Mouse (Mus musculus): ENCODE measurements around the gene Cib1. TPM values are rescaled to one million over a fixed set of nuclear protein-coding genes. Genes with fewer than 3 reads are reported as not detected.

Gene Cib1
- polyA plus RNA-seq, 1 experiment from 2014 or later = 69.4 TPM

DNA sequence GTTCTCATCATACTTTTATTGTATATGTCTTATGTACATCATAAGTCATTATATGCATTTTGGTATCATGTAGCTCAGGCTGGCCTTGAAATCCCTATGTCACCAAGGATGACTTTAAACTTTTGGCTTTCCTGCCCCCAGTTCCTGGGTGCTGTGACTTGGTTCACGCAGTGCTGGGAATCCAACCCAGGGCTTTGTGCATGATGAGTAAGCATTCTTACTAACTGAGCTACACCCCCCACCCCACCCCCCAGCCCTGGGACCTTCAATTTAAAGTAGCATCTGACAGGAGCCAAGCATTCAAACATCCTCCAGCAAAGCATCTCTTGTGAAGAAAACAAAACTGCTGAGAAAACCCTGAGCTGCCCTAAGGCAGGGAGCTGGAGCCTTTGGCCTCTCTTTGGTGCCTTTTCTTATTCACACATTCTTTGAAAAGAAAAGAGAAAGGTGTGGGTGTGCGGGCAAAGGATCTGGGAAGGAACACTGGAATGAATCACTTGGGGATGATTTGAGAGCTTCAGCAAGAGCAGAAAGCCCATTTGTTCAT lies 44.0 kb downstream of the Cib1 start:
- Histone ChIP-seq H3K27ac (0 out of 2 replicates have a peak overlapping the region, but pooled peaks have one; percentile 1), H3K4me2 (no peak overlapping the region), H3K4me1 (peaks cover 47% of the 10 kb centered on the region), H3K9ac (no peak overlapping the region), H3K9me3 (no peaks in the 10 kb centered on the region), H3K27me3 (no peaks in the 10 kb centered on the region), H3K36me3 (no peaks in the 10 kb centered on the region), H3K4me3 (no peak overlapping the region)
- WGBS = 72% methylated on average over 2 of the region's 2 CpGs
- ATAC-seq (ENCODE audit: insufficient number of reproducible peaks, low FRiP score, low TSS enrichment, low read depth) = no peak

- no peaks in the 10 kb centered on the region for H3K9me3 ChIP-seq
- peak overlapping the region; percentile 85 for H3K4me2 ChIP-seq
- H3K36me3 ChIP-seq = no peaks in the 10 kb centered on the region
- WGBS = 80% methylated on average over 12 of the region's 12 CpGs
- no peak for ATAC-seq (ENCODE audit: insufficient number of reproducible peaks, low FRiP score, low TSS enrichment, low read depth)
- H3K27me3 ChIP-seq = no peaks in the 10 kb centered on the region
- H3K4me3 ChIP-seq = peak overlapping the region; percentile 50
- H3K27ac ChIP-seq = no peak overlapping the region
- H3K9ac ChIP-seq = no peak overlapping the region
- H3K4me1 ChIP-seq = peaks cover 42% of the 10 kb centered on the region
Measured at GRCm38 (mm10) chr7:80187501-80187900, 45.1 kb downstream of the Cib1 start.

DNA sequence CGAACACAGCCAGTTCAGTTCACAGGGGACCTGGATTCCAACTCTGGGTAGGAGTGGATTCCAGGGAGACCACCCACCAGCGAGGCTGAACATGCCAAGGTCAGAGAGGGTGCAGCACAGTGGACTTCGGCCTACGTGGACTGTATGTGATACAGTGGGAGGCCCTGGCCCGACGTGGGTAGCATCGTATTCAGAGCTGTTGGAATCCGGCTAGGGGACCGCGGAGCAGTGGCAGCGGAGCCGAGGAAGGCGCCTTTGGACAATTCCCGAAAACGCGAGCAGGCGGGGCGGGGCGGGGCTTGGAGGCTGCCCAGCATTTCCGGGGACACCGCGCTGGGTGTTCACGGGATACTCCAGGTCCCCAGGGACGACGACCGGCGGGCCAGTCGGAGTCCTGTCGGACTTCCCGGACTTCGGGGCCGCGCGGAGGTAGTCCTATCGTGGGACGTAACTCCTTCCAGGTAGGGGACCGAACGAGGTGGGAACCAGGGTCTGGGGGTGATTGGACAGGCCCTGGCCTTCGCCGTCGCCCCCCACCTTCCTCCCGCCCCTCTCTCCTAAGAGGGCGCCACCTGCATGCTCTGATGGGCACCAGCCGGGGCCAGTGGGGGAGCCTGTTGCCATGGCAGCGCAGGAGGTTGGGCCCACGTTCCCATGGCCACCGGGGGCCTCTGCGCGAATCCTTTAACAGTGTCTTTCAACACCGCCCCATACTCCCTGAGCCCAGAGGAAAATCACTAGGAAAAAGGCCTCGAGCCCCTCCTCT lies 45.9 kb downstream of the Cib1 start, which contains the start of gene Sema4b:
TSS of gene Sema4b (plus strand) at position 311 of the 766 bp plus-strand sequence.
- peak within 1 kb of the TSS; percentile 50 for H3K4me3 ChIP-seq
- peak; percentile 62 for ATAC-seq (ENCODE audit: insufficient number of reproducible peaks, low FRiP score, low TSS enrichment, low read depth)
- 1% methylated on average over 49 of the region's 51 CpGs for WGBS
- peak within 1 kb of the TSS; percentile 14; the same call in 1 of the 2 replicates for H3K27ac ChIP-seq
- H3K4me1 ChIP-seq = peaks cover 34% of the 10 kb centered on the region
- peak within 1 kb of the TSS; percentile 85 for H3K4me2 ChIP-seq
- H3K36me3 ChIP-seq = no peaks in the 10 kb centered on the region
- peak within 1 kb of the TSS; percentile 24 for H3K9ac ChIP-seq
- H3K9me3 ChIP-seq = no peaks in the 10 kb centered on the region
- H3K27me3 ChIP-seq = no peaks in the 10 kb centered on the region

DNA sequence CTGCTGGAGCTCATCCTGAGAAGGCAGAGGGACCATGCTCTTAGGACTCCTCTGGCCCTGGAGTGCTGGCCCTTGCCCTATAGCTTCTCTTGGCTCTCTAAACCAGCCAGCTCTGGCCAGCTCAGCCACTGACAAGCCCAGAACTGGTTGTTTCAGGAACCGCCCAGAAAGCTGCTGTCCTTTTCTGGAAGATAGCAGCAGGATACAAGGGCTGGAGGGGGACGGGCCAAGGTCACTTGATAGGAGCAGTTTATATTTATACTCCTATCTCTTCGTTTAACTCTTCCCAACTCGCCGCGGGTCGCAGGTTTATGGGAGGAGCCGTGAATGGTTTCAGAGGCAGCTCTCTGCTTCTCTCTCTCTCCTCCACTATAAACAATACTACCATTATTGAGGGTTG lies 46.6 kb downstream of the Cib1 start:
- WGBS = 28% methylated on average over 8 of the region's 8 CpGs
- Histone ChIP-seq H3K4me3 (peak overlapping the region; percentile 50), H3K36me3 (no peaks in the 10 kb centered on the region), H3K9me3 (no peaks in the 10 kb centered on the region), H3K27ac (no peak overlapping the region), H3K9ac (no peak overlapping the region), H3K4me1 (peaks cover 27% of the 10 kb centered on the region), H3K4me2 (peak overlapping the region; percentile 85), H3K27me3 (no peaks in the 10 kb centered on the region)
- no peak for ATAC-seq (ENCODE audit: insufficient number of reproducible peaks, low FRiP score, low TSS enrichment, low read depth)

DNA sequence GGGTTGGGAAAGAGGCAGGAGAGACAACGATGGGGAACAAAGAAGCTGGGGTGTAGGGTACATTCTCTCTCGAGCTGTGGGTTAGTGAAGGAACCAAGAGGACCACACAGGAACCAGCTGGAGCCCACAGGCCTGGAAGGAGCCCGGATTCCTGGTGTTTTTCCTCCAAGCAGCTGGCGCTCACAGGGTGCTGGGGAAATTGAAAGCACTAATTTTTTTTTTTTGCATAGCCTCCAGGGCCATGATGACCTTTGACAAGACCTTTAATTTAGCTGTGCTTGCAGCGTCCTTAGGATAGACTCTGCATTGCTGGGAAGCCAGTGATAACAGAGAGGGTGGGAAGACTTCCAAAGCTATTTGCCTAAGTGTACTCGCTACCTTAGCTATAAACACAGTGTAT lies 47.6 kb downstream of the Cib1 start:
- no peak for ATAC-seq (ENCODE audit: insufficient number of reproducible peaks, low FRiP score, low TSS enrichment, low read depth)
- no peaks in the 10 kb centered on the region for H3K27me3 ChIP-seq
- no peak overlapping the region for H3K27ac ChIP-seq
- H3K9ac ChIP-seq = no peak overlapping the region
- H3K36me3 ChIP-seq = no peaks in the 10 kb centered on the region
- H3K4me1 ChIP-seq = peaks cover 25% of the 10 kb centered on the region
- 53% methylated on average over 6 of the region's 6 CpGs for WGBS
- no peaks in the 10 kb centered on the region for H3K9me3 ChIP-seq
- no peak overlapping the region for H3K4me3 ChIP-seq
- no peak overlapping the region for H3K4me2 ChIP-seq

DNA sequence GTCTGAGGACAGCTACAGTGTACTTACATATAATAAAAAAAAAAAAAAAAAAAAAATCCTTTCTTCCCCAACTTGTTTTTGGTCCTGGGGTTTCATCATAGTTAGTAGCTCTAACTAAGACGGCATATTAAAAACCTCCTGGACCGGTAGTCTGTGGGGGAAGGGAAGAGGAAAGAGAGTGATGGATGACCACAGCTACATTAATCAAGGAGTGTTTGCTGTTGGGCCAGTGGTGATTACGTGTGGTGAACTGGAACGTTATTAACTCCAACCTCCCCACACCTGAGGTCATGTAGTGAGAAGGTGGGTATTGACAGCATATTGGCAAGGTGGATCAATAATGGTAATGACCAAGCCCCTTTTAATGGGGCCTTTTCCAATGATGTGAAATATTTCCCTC lies 48.1 kb downstream of the Cib1 start:
- Histone ChIP-seq H3K27ac (no peak overlapping the region), H3K4me3 (no peak overlapping the region), H3K4me1 (peaks cover 25% of the 10 kb centered on the region), H3K9me3 (no peaks in the 10 kb centered on the region), H3K27me3 (no peaks in the 10 kb centered on the region), H3K36me3 (no peaks in the 10 kb centered on the region), H3K9ac (no peak overlapping the region), H3K4me2 (no peak overlapping the region)
- 50% methylated on average over 4 of the region's 4 CpGs for WGBS
- ATAC-seq (ENCODE audit: insufficient number of reproducible peaks, low FRiP score, low TSS enrichment, low read depth) = no peak

DNA sequence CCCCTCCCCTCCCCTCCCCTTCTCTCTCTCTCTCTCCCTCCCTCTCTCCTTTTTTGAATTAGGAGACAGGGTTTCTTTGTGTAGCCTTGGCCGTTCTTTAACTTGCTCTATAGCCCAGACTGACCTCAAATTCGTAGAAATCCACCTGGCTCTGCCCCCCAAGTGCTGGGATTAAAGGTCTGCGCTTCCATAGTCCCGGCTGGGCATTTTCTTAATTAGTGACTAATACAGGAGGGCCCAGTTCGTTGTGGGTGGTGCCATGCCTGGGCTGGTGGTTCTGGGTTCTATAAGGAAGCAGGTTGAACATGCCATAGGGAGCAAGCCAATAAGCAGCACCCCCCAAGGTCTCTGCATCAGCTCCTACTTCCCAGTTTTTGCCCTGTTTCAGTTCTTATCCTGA lies 48.6 kb downstream of the Cib1 start:
- H3K9ac ChIP-seq = no peak overlapping the region

DNA sequence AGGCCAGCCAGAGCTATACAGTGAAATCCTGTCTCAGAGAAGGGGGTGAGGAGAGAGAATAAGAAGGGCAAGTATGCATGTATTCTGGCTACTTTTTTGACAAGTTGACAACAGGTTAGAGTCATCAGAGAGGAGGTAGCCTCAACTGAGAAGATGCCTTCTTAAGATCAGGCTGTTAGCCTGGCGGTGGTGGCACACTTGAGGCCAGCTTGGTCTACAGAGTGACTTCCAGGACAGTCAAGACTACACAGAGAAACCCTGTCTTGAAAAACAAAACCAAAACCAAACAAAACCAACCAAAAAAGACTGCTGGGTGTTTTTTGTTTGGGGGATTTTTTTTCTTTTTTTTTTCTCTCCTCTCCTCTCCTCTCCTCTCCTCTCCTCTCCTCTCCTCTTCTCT lies 49.1 kb downstream of the Cib1 start:
- WGBS = 95% methylated on average over 1 of the region's 1 CpGs
- Histone ChIP-seq H3K27me3 (no peaks in the 10 kb centered on the region), H3K27ac (no peak overlapping the region), H3K4me1 (peaks cover 19% of the 10 kb centered on the region), H3K4me2 (no peak overlapping the region), H3K9me3 (no peaks in the 10 kb centered on the region), H3K9ac (no peak overlapping the region), H3K36me3 (no peaks in the 10 kb centered on the region), H3K4me3 (no peak overlapping the region)
- no peak for ATAC-seq (ENCODE audit: insufficient number of reproducible peaks, low FRiP score, low TSS enrichment, low read depth)

More for the DNA sequence above, 48.6 kb downstream of the Cib1 start:
- no peaks in the 10 kb centered on the region for H3K27me3 ChIP-seq
- H3K9me3 ChIP-seq = no peaks in the 10 kb centered on the region
- H3K4me1 ChIP-seq = peaks cover 22% of the 10 kb centered on the region
- no peak overlapping the region for H3K27ac ChIP-seq
- WGBS = 54% methylated on average over 5 of the region's 5 CpGs
- no peak overlapping the region for H3K4me2 ChIP-seq
- no peaks in the 10 kb centered on the region for H3K36me3 ChIP-seq
- no peak for ATAC-seq (ENCODE audit: insufficient number of reproducible peaks, low FRiP score, low TSS enrichment, low read depth)
- no peak overlapping the region for H3K4me3 ChIP-seq

DNA sequence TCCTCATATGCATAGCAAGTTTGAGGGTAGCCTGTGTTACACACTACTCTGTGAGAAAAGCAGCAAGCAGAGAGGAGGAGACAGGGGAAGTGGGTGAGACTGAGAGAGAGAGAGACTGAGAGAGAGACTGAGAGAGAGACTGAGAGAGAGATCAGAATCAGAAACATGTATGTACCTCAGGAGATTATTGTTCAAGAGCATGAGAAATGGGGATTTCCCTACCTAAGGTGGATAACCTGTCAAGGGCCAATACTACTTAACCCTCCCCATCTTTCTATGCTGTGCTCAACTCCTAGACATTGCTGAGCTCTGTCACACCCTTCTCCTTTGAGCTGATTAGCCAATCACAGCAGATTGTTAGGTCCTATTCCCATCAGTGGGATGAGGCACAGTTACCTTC lies 50.5 kb downstream of the Cib1 start:
- Histone ChIP-seq H3K4me2 (no peak overlapping the region), H3K4me1 (peaks cover 13% of the 10 kb centered on the region), H3K4me3 (no peak overlapping the region), H3K36me3 (no peaks in the 10 kb centered on the region), H3K9ac (no peak overlapping the region), H3K27me3 (no peaks in the 10 kb centered on the region), H3K9me3 (no peaks in the 10 kb centered on the region), H3K27ac (no peak overlapping the region)
- no peak for ATAC-seq (ENCODE audit: insufficient number of reproducible peaks, low FRiP score, low TSS enrichment, low read depth)

- H3K9me3 ChIP-seq = no peaks in the 10 kb centered on the region
- no peaks in the 10 kb centered on the region for H3K36me3 ChIP-seq
- H3K9ac ChIP-seq = no peak overlapping the region
- no peak overlapping the region for H3K27ac ChIP-seq
- WGBS = 59% methylated on average over 2 of the region's 2 CpGs
- no peak overlapping the region for H3K4me3 ChIP-seq
- peaks cover 2% of the 10 kb centered on the region for H3K4me1 ChIP-seq
- H3K4me2 ChIP-seq = no peak overlapping the region
- no peaks in the 10 kb centered on the region for H3K27me3 ChIP-seq
- no peak for ATAC-seq (ENCODE audit: insufficient number of reproducible peaks, low FRiP score, low TSS enrichment, low read depth)
Measured at GRCm38 (mm10) chr7:80181078-80181477, 51.5 kb downstream of the Cib1 start.

DNA sequence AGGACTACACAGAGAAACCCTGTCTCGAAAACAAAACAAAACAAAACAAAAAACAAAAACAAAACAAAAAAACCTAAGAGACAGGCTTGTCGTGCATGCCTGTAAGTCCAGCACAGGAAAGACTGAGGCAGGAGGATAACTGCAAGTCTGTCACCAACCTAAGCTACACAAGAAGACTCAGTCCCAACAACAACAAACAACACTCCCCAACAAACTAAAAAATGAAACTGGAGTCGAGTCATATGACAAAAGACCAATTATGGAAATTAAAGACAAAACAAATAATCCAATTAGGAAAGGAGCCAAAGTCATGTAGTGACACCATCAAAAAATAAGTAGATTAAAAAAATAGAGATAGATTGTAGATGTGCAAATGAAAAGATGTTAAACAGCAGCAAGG lies 52.4 kb downstream of the Cib1 start:
- no peak overlapping the region for H3K4me3 ChIP-seq
- H3K27me3 ChIP-seq = no peaks in the 10 kb centered on the region
- no peak overlapping the region for H3K27ac ChIP-seq
- H3K4me2 ChIP-seq = no peak overlapping the region
- H3K36me3 ChIP-seq = no peaks in the 10 kb centered on the region
- no peaks in the 10 kb centered on the region for H3K9me3 ChIP-seq
- no peaks in the 10 kb centered on the region for H3K4me1 ChIP-seq
- no peak for ATAC-seq (ENCODE audit: insufficient number of reproducible peaks, low FRiP score, low TSS enrichment, low read depth)
- 72% methylated on average over 3 of the region's 3 CpGs for WGBS
- H3K9ac ChIP-seq = no peak overlapping the region

DNA sequence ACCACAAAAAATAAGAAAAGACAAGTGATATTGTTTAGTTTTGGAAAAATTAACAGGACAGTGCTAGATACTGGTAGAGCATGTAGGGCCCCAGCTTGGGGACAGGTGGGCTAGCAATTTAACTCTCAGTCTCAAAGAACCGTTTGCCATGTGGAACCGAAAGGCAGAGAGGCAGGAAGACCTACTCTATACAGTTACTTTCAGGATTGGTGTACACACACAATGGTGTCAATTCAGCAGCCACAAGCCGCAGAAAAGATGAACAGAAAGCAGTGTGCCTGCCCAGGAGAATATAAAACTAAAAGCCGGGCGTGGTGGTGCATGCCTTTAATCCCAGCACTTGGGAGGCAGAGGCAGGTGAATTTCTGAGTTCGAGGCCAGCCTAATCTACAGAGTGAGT lies 52.8 kb downstream of the Cib1 start:
- no peak for ATAC-seq (ENCODE audit: insufficient number of reproducible peaks, low FRiP score, low TSS enrichment, low read depth)
- Histone ChIP-seq H3K36me3 (no peaks in the 10 kb centered on the region), H3K9me3 (no peaks in the 10 kb centered on the region), H3K4me1 (no peaks in the 10 kb centered on the region), H3K4me3 (no peak overlapping the region), H3K27ac (no peak overlapping the region), H3K9ac (no peak overlapping the region), H3K27me3 (no peaks in the 10 kb centered on the region), H3K4me2 (no peak overlapping the region)
- 84% methylated on average over 6 of the region's 6 CpGs for WGBS
